Mouse (Mus musculus): ENCODE results near the gene Eif2b2. TPM values are rescaled to one million over a fixed set of nuclear protein-coding genes. Genes with fewer than 3 reads are reported as not detected.

Eif2b2 gene
- polyA plus RNA-seq, 1 experiment = 294 TPM

- no peak overlapping the region for H3K4me3 ChIP-seq (ENCODE audit: insufficient read depth, poor library complexity, severe bottlenecking)
- peaks cover 2% of the 10 kb centered on the region for H3K79me3 ChIP-seq (ENCODE audit: low read depth)
- no peaks in the 10 kb centered on the region for H3K36me3 ChIP-seq (ENCODE audit: control insufficient read depth, insufficient read depth)
- no peak overlapping the region for H3ac ChIP-seq (ENCODE audit: control insufficient read depth, insufficient read length, low read depth)
- H3K79me2 ChIP-seq (ENCODE audit: control insufficient read depth, insufficient read depth) = peaks cover 4% of the 10 kb centered on the region
- H3K27me3 ChIP-seq (ENCODE audit: control insufficient read depth, insufficient read depth, insufficient read length) = no peaks in the 10 kb centered on the region
- TF ChIP-seq CTCF (IDR thresholded peaks at IDR 0.05; ENCODE audit: control insufficient read depth, insufficient read depth, insufficient read length) (no peak), MAX (IDR thresholded peaks at IDR 0.05) (no peak), MYOD1 (IDR thresholded peaks at IDR 0.05; ENCODE audit: control insufficient read depth, insufficient read length, low read depth) (no peak), MYOG (IDR thresholded peaks at IDR 0.05; ENCODE audit: control insufficient read depth, extremely low read depth, insufficient read length) (no peak), FOSL1 (IDR thresholded peaks at IDR 0.05; ENCODE audit: insufficient read depth, low read length, poor library complexity, severe bottlenecking) (no peak), USF1 (IDR thresholded peaks at IDR 0.05; ENCODE audit: low read depth) (no peak), CEBPB (IDR thresholded peaks at IDR 0.05; ENCODE audit: low read depth) (no peak)
These were observed 37.6 kb upstream of the Eif2b2 start for GRCm38 (mm10) chr12:85181475-85182344.

DNA sequence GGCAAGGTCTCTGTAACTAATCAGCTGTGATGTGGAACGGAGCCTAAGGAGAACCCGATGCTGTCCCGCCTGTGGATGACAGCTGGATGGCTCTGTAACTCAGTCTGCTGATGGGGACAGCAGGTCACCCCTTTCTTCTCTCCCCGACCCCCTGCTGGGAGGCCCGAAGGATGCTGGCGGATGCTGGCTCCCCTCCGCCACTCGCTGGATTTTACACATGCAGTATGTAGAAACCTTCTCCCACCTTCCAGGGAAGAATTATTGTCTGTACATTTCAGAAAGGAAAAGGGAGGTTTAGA is 37.0 kb upstream of the Eif2b2 start:
- no peak for TF ChIP-seq FOSL1 (IDR thresholded peaks at IDR 0.05; ENCODE audit: insufficient read depth, low read length, poor library complexity, severe bottlenecking)
- TF ChIP-seq MAX (IDR thresholded peaks at IDR 0.05) = no peak
- TF ChIP-seq USF1 (IDR thresholded peaks at IDR 0.05; ENCODE audit: low read depth) = no peak
- no peak for TF ChIP-seq CTCF (IDR thresholded peaks at IDR 0.05; ENCODE audit: control insufficient read depth, insufficient read depth, insufficient read length)
- Histone ChIP-seq H3ac (ENCODE audit: control insufficient read depth, insufficient read length, low read depth) (no peak overlapping the region), H3K79me3 (ENCODE audit: low read depth) (no peaks in the 10 kb centered on the region), H3K79me2 (ENCODE audit: control insufficient read depth, insufficient read depth) (no peaks in the 10 kb centered on the region), H3K36me3 (ENCODE audit: control insufficient read depth, insufficient read depth) (no peaks in the 10 kb centered on the region), H3K4me3 (ENCODE audit: insufficient read depth, poor library complexity, severe bottlenecking) (no peak overlapping the region), H3K27me3 (ENCODE audit: control insufficient read depth, insufficient read depth, insufficient read length) (no peaks in the 10 kb centered on the region)

GRCm38 (mm10) chr12:85182898-85183297 is 36.4 kb upstream of the Eif2b2 start:
- TF ChIP-seq CEBPB (IDR thresholded peaks at IDR 0.05; ENCODE audit: low read depth) (no peak), FOSL1 (IDR thresholded peaks at IDR 0.05; ENCODE audit: insufficient read depth, low read length, poor library complexity, severe bottlenecking) (no peak), CTCF (IDR thresholded peaks at IDR 0.05; ENCODE audit: control insufficient read depth, insufficient read depth, insufficient read length) (no peak), MYOD1 (IDR thresholded peaks at IDR 0.05; ENCODE audit: control insufficient read depth, insufficient read length, low read depth) (no peak), MYOG (IDR thresholded peaks at IDR 0.05; ENCODE audit: control insufficient read depth, extremely low read depth, insufficient read length) (no peak), USF1 (IDR thresholded peaks at IDR 0.05; ENCODE audit: low read depth) (no peak), MAX (IDR thresholded peaks at IDR 0.05) (no peak)
- no peaks in the 10 kb centered on the region for H3K79me3 ChIP-seq (ENCODE audit: low read depth)
- no peak overlapping the region for H3K4me3 ChIP-seq (ENCODE audit: insufficient read depth, poor library complexity, severe bottlenecking)
- no peaks in the 10 kb centered on the region for H3K27me3 ChIP-seq (ENCODE audit: control insufficient read depth, insufficient read depth, insufficient read length)
- H3K79me2 ChIP-seq (ENCODE audit: control insufficient read depth, insufficient read depth) = no peaks in the 10 kb centered on the region
- no peak overlapping the region for H3ac ChIP-seq (ENCODE audit: control insufficient read depth, insufficient read length, low read depth)
- no peaks in the 10 kb centered on the region for H3K36me3 ChIP-seq (ENCODE audit: control insufficient read depth, insufficient read depth)

GRCm38 (mm10) chr12:85184118-85184517 is 35.2 kb upstream of the Eif2b2 start:
- Histone ChIP-seq H3K4me3 (ENCODE audit: insufficient read depth, poor library complexity, severe bottlenecking) (no peak overlapping the region), H3K36me3 (ENCODE audit: control insufficient read depth, insufficient read depth) (no peaks in the 10 kb centered on the region), H3K79me2 (ENCODE audit: control insufficient read depth, insufficient read depth) (no peaks in the 10 kb centered on the region), H3K79me3 (ENCODE audit: low read depth) (no peaks in the 10 kb centered on the region), H3K27me3 (ENCODE audit: control insufficient read depth, insufficient read depth, insufficient read length) (no peaks in the 10 kb centered on the region), H3ac (ENCODE audit: control insufficient read depth, insufficient read length, low read depth) (no peak overlapping the region)
- no peak for TF ChIP-seq USF1 (IDR thresholded peaks at IDR 0.05; ENCODE audit: low read depth)
- TF ChIP-seq MAX (IDR thresholded peaks at IDR 0.05) = no peak
- TF ChIP-seq MYOG (IDR thresholded peaks at IDR 0.05; ENCODE audit: control insufficient read depth, extremely low read depth, insufficient read length) = no peak
- TF ChIP-seq CTCF (IDR thresholded peaks at IDR 0.05; ENCODE audit: control insufficient read depth, insufficient read depth, insufficient read length) = no peak
- no peak for TF ChIP-seq MYOD1 (IDR thresholded peaks at IDR 0.05; ENCODE audit: control insufficient read depth, insufficient read length, low read depth)
- no peak for TF ChIP-seq CEBPB (IDR thresholded peaks at IDR 0.05; ENCODE audit: low read depth)
- TF ChIP-seq FOSL1 (IDR thresholded peaks at IDR 0.05; ENCODE audit: insufficient read depth, low read length, poor library complexity, severe bottlenecking) = no peak

DNA sequence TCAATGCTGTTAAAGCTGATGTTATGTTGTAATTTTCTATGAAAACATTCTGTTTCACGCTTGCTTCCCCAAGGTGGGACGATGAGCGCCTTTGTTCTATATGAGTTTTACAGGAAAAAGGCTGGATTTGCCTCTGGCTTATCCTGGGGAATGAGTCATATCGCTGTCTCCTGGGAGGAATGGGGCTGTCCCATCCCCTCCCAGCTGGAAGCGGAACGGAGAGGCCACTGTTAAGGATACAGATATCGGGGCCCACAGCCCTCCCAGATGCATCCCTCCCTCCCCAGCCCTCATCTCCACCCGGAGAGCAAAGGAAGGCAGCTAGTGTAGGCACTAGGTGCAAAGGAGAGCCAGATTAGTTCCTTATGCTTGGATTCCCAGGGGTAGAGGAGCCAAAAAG is 33.5 kb upstream of the Eif2b2 start:
- Histone ChIP-seq H3K79me3 (ENCODE audit: low read depth) (no peaks in the 10 kb centered on the region), H3K4me3 (ENCODE audit: insufficient read depth, poor library complexity, severe bottlenecking) (no peak overlapping the region), H3K79me2 (ENCODE audit: control insufficient read depth, insufficient read depth) (no peaks in the 10 kb centered on the region), H3ac (ENCODE audit: control insufficient read depth, insufficient read length, low read depth) (no peak overlapping the region), H3K36me3 (ENCODE audit: control insufficient read depth, insufficient read depth) (no peaks in the 10 kb centered on the region), H3K27me3 (ENCODE audit: control insufficient read depth, insufficient read depth, insufficient read length) (no peaks in the 10 kb centered on the region)
- TF ChIP-seq USF1 (IDR thresholded peaks at IDR 0.05; ENCODE audit: low read depth) = no peak
- TF ChIP-seq CTCF (IDR thresholded peaks at IDR 0.05; ENCODE audit: control insufficient read depth, insufficient read depth, insufficient read length) = no peak
- no peak for TF ChIP-seq CEBPB (IDR thresholded peaks at IDR 0.05; ENCODE audit: low read depth)

- no peaks in the 10 kb centered on the region for H3K79me3 ChIP-seq (ENCODE audit: low read depth)
- H3K4me3 ChIP-seq (ENCODE audit: insufficient read depth, poor library complexity, severe bottlenecking) = no peak overlapping the region
- no peaks in the 10 kb centered on the region for H3K79me2 ChIP-seq (ENCODE audit: control insufficient read depth, insufficient read depth)
- H3ac ChIP-seq (ENCODE audit: control insufficient read depth, insufficient read length, low read depth) = no peak overlapping the region
- no peaks in the 10 kb centered on the region for H3K27me3 ChIP-seq (ENCODE audit: control insufficient read depth, insufficient read depth, insufficient read length)
- TF ChIP-seq USF1 (IDR thresholded peaks at IDR 0.05; ENCODE audit: low read depth) = no peak
- no peak for TF ChIP-seq CTCF (IDR thresholded peaks at IDR 0.05; ENCODE audit: control insufficient read depth, insufficient read depth, insufficient read length)
- peak; percentile 33 for TF ChIP-seq MAX (IDR thresholded peaks at IDR 0.05)
- H3K36me3 ChIP-seq (ENCODE audit: control insufficient read depth, insufficient read depth) = no peaks in the 10 kb centered on the region
These were observed 32.9 kb upstream of the Eif2b2 start for GRCm38 (mm10) chr12:85186361-85186760.

Data from C2C12 (cell line).